Mouse (Mus musculus) neural tube, embryonic 13.5 days (tissue): Measurements from ENCODE around the gene Them7. TPM values are rescaled to one million over a fixed set of nuclear protein-coding genes. Genes with fewer than 3 reads are reported as not detected.

Source experiments
- polyA plus RNA-seq: library from polyadenylated mRNA; unstranded; fragments of >200 nt; fragmentation: Nextera tagmentation; extraction: Ambion mirVana; gene quantifications from 2 replicates; pipeline ENCODE4 v1.2.1, GENCODE M21; 2015

The Them7 gene
- polyA plus RNA-seq, 1 experiment from 2014 or later = not detected

Other genes starting within 250 kb of the Them7 start
- gene Eif3m, start 207.2 kb upstream of the Them7 start, polyA plus RNA-seq = 207 and 223 TPM in 2 replicates
- not detected in 2 replicates for gene Gm11060, start 132.3 kb upstream of the Them7 start, polyA plus RNA-seq
- gene Wt1, start 97.8 kb upstream of the Them7 start, polyA plus RNA-seq = 2.5 and 4.0 TPM in 2 replicates
- gene Rcn1, start 175.0 kb downstream of the Them7 start, polyA plus RNA-seq = 83.3 and 94.6 TPM in 2 replicates